Mouse (Mus musculus) heart, postnatal 0 days (tissue): ENCODE results near the gene Chchd3.

Source experiments
- CTCF ChIP-seq: IDR thresholded peaks from 2 replicates; pipeline ENCODE4 v1.5.1; 2016; ENCODE audit warnings: antibody characterized with exemption, control low read depth, low read depth
- EP300 ChIP-seq: IDR thresholded peaks from 2 replicates; pipeline ENCODE4 v1.6.1; 2016; ENCODE audit warnings: antibody characterized with exemption, low read depth

DNA sequence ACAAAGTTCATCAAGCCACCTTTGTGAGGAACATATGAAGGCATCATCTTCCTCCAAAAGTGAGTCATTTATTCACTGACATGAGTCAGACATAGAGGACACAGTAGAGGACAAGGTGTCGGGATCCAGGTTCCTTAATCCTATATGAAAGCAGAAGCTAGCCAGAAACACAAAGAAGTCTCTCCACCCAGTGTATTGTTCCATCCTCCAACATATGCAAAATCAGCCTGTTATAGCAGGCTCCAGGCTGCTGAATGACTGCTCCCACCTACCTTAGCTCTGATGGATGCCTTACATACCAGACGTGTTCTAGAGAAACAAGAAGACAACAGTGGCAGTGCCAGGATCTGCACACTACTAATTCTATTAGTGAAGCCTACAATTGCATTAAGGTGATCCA is 91.1 kb downstream of the Chchd3 start:
- TF ChIP-seq CTCF (no peak), EP300 (no peak)
